Mouse (Mus musculus) stomach, embryonic 14.5 days (tissue): ENCODE data around the gene Ptpru. TPM values are rescaled to one million over a fixed set of nuclear protein-coding genes. Genes with fewer than 3 reads are reported as not detected.

Experiments
- ATAC-seq: fragments of 200-750 bp; cut with Nextera tagmentation; 2 replicates; pipeline ENCODE4 v1.8.0; 2017; ENCODE audit warnings: low read depth, moderate TSS enrichment; ENCODE audit not compliant: insufficient number of reproducible peaks, insufficient read depth, low FRiP score
- H3K27ac ChIP-seq: fragments of 300-500 bp; sonication (generic); 2 replicates; pipeline ENCODE4 v1.5.1; 2014; ENCODE audit warnings: mild to moderate bottlenecking, low read length, moderate library complexity, mixed read lengths
- H3K27me3 ChIP-seq: fragments of 300-500 bp; sonication (generic); 2 replicates; pipeline ENCODE4 v1.6.1; 2014; ENCODE audit warnings: low read length, control low read depth, mixed read lengths; ENCODE audit not compliant: control insufficient read depth, insufficient read depth
- H3K36me3 ChIP-seq: fragments of 300-500 bp; sonication (generic); 2 replicates; pipeline ENCODE4 v1.6.1; 2014; ENCODE audit warnings: mild to moderate bottlenecking, control low read depth, low read length, moderate library complexity, mixed read lengths; ENCODE audit not compliant: control insufficient read depth, insufficient read depth
- H3K4me1 ChIP-seq: fragments of 300-500 bp; sonication (generic); 2 replicates; pipeline ENCODE4 v1.6.1; 2014; ENCODE audit warnings: low read length, control low read depth, mixed read lengths; ENCODE audit not compliant: control insufficient read depth, insufficient read depth
- H3K4me2 ChIP-seq: fragments of 300-500 bp; sonication (generic); replicated peaks from 2 replicates; pipeline ENCODE4 v1.6.1; 2014; ENCODE audit warnings: low read depth, low read length, control low read depth
- H3K4me3 ChIP-seq: fragments of 300-500 bp; sonication (generic); 2 replicates; pipeline ENCODE4 v1.5.1; 2014; ENCODE audit warnings: low read depth, low read length, control low read depth
- H3K9ac ChIP-seq: fragments of 300-500 bp; sonication (generic); replicated peaks from 2 replicates; pipeline ENCODE4 v1.6.1; 2014; ENCODE audit warnings: low read depth, mild to moderate bottlenecking, control low read depth, low read length, moderate library complexity, mixed read lengths
- H3K9me3 ChIP-seq: fragments of 300-500 bp; sonication (generic); 2 replicates; pipeline ENCODE4 v1.6.1; 2016; ENCODE audit warnings: low read depth, low read length, control low read depth; ENCODE audit not compliant: control insufficient read depth
- WGBS: fragments of 180-500 bp; shearing (Covaris S2); extraction: QIAGEN DNeasy Blood & Tissue Kit; methylation state at CpG from one replicate; pipeline ENCODE4 v1.1.7; 2014; 5-methylcytosine and 5-hydroxymethylcytosine counted together
- polyA plus RNA-seq: library from polyadenylated mRNA; unstranded; fragments of >200 nt; fragmentation: Nextera tagmentation; extraction: Ambion mirVana; gene quantifications from 2 replicates; pipeline ENCODE4 v1.2.1, GENCODE M21; 2014

The Ptpru gene
- polyA plus RNA-seq: 16.1 and 18.0 TPM in 2 replicates

DNA sequence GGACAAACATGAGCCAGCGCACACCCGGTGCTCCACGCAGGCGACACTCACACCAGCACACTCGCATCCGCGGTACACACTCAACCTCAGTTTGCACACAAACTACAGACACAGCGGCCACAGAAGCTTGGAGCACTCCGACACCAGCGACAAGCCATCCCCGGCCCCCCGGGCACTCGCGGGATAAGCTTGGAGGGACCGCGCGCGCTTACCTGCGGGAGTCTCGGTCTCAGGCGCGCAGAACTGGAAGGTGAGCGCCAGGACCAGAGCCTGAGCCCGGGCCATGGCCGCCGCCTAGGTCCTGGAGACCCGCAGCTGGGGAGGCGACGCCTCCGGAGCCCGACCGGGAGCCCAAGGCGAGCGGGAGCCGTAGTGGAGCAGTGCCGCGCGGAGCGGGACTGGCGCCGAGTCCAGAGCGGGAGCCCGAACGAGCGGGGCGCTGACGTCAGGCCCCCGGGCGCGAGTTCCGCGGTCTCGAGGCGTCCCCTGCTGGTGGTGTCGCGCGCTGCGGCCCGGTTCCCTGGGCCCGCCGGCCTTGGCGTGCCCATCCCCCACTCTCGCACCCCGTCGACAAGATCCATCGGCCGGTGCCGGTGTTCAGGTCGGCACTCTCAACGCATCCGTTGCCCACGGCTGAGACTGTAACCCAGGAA lies at the start of gene Ptpru:
Gene Ptpru, minus strand, starts transcription at position 417 of the 653 bp plus-strand sequence.
- peak; percentile 79 for ATAC-seq
- H3K4me2 ChIP-seq: peak within 1 kb of the TSS; percentile 97
- under 1% methylated on average over 72 of the region's 72 CpGs for WGBS

DNA sequence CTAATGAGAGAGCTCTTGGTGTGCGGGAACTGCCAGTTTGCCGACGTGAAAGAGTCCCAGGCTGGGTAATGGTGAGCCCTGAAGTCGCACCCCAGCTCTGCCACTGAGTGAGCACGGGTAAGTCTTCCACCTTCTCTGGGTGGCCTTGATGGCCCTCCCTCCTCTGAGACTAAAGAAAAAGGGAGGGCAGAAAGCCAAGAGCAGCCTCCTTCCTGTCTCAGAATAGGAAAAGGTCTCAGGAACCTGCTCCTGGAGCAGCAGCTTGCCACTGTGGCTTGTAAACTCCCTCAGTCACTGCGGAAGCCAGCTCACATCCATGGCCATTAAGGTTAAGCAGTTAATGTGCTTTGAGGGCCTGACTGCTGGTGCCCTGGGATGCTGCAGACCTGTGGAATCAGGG lies 47.3 kb upstream of the Ptpru start:
- 78% methylated on average over 6 of the region's 6 CpGs for WGBS
- no peak for ATAC-seq

More for the DNA sequence above, at the start of gene Ptpru:
- H3K36me3 ChIP-seq: no peaks in the 10 kb centered on the region
- peak within 1 kb of the TSS; percentile 50 for H3K4me3 ChIP-seq
- H3K27ac ChIP-seq: 0 out of 2 replicates have a peak within 1 kb of the TSS, but pooled peaks have one; percentile 27
- no peaks in the 10 kb centered on the region for H3K9me3 ChIP-seq
- H3K4me1 ChIP-seq: 0 out of 2 replicates have a peak, but pooled peaks cover 4% of the 10 kb centered on the region
- peak within 1 kb of the TSS; percentile 70 for H3K9ac ChIP-seq
- 0 out of 2 replicates have a peak, but pooled peaks cover 4% of the 10 kb centered on the region for H3K27me3 ChIP-seq

DNA sequence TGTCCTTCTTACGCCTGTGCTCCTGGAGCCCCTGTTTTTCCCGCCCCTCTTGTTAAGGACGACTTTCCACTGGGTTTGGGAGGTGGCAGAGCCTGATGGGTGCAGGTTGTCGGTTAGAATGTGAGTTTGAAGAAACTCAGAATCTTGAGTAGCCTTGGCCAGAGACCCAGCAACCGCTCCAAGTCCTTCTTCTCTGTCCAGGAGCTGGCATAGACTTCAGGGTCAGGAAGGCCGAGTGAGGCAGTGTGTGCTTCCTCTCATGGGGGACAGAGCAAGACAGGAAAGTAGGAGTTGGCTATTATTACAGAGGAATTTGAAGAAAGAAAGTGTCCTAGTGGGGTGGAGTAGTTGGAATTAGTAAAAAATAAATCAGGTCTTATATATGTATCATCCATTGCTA lies 45.5 kb upstream of the Ptpru start:
- no peaks in the 10 kb centered on the region for H3K27me3 ChIP-seq
- peaks cover 14% of the 10 kb centered on the region; the same call in 1 of the 2 replicates for H3K4me1 ChIP-seq
- H3K27ac ChIP-seq: no peak overlapping the region
- 71% methylated on average over 6 of the region's 6 CpGs for WGBS
- H3K9me3 ChIP-seq: no peaks in the 10 kb centered on the region
- peaks cover 16% of the 10 kb centered on the region; the same call in 1 of the 2 replicates for H3K36me3 ChIP-seq
- ATAC-seq: no peak
- no peak overlapping the region for H3K4me2 ChIP-seq
- no peak overlapping the region for H3K4me3 ChIP-seq
- H3K9ac ChIP-seq: no peak overlapping the region

More for the DNA sequence above, 47.3 kb upstream of the Ptpru start:
- Histone ChIP-seq H3K4me2 (no peak overlapping the region), H3K9ac (no peak overlapping the region), H3K9me3 (no peaks in the 10 kb centered on the region), H3K4me1 (0 out of 2 replicates have a peak, but pooled peaks cover 4% of the 10 kb centered on the region), H3K36me3 (peaks cover 18% of the 10 kb centered on the region), H3K4me3 (no peak overlapping the region), H3K27ac (no peak overlapping the region), H3K27me3 (no peaks in the 10 kb centered on the region)

DNA sequence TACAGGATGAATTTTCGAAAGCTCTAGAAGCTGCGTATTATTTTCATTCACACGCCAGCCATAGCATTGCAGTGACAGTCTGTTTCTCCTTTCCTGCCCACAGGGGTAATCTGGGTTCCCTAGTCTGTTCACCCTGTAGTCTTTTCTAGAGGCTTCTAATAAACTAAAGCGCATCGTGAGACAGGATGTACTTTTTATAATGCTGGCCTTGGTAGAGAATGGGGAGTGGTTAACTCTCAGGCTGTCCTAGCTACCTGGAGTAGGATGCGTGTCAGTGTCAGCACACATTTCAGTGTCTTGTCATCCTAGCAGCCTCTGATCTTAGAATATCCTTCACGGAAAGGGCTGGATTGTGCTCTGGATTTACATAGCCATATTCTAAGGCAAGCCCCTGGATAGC lies 43.2 kb upstream of the Ptpru start:
- Histone ChIP-seq H3K9me3 (no peaks in the 10 kb centered on the region), H3K27me3 (no peaks in the 10 kb centered on the region), H3K9ac (no peak overlapping the region), H3K4me2 (no peak overlapping the region), H3K4me3 (no peak overlapping the region), H3K36me3 (peaks cover 13% of the 10 kb centered on the region; the same call in 1 of the 2 replicates), H3K27ac (no peak overlapping the region), H3K4me1 (peaks cover 25% of the 10 kb centered on the region)
- no peak for ATAC-seq
- 81% methylated on average over 7 of the region's 7 CpGs for WGBS

DNA sequence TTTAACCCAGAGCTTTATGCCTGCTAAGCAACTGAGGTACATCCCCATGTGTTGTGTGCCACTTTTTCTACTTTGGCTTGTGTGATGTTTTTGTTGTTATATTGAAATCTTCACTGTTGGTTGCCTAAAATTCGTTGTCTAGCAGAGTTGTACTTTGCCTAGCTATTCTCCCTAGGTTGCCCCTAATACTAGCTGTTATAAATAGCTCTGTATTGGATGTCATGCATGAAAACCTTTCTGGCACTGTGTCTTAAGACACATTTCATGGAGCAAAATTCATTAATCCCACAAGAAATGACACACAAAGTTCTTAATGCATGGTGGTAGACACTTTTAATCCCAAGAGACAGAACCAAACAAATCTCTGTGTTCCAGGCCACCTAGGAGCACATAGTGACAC lies 41.6 kb upstream of the Ptpru start:
- ATAC-seq: no peak
- Histone ChIP-seq H3K27me3 (no peaks in the 10 kb centered on the region), H3K27ac (no peak overlapping the region), H3K9me3 (no peaks in the 10 kb centered on the region), H3K4me3 (no peak overlapping the region), H3K36me3 (no peaks in the 10 kb centered on the region; the same call in 1 of the 2 replicates), H3K4me1 (peaks cover 36% of the 10 kb centered on the region), H3K4me2 (no peak overlapping the region), H3K9ac (no peak overlapping the region)
- WGBS: 78% methylated on average over 1 of the region's 1 CpGs

DNA sequence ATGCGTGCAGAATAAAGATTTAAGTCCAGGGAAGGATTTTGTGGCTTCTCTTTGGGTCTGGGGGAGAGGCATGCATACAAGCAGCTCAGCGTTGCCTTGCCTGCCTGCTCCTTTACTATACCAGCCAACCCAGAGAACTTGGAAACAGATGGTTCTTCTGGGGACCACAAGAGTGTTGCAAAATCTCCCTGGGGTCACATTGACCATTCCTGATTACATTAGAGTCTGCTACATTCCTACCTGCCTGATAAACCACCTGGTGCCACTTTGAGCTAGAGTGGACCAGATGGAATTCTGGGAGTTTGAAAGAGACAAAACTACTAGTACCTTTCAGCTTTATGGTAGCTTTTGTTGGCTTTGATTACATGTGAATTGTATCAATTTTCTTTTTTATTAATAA lies 38.7 kb upstream of the Ptpru start:
- WGBS: 57% methylated on average over 2 of the region's 2 CpGs
- H3K4me1 ChIP-seq: peaks cover 32% of the 10 kb centered on the region
- no peak for ATAC-seq
- no peak overlapping the region for H3K9ac ChIP-seq
- no peaks in the 10 kb centered on the region for H3K36me3 ChIP-seq
- H3K4me2 ChIP-seq: 0 out of 2 replicates have a peak overlapping the region, but pooled peaks have one; percentile 67
- no peaks in the 10 kb centered on the region for H3K27me3 ChIP-seq
- no peak overlapping the region for H3K27ac ChIP-seq
- no peak overlapping the region for H3K4me3 ChIP-seq
- no peaks in the 10 kb centered on the region for H3K9me3 ChIP-seq

DNA sequence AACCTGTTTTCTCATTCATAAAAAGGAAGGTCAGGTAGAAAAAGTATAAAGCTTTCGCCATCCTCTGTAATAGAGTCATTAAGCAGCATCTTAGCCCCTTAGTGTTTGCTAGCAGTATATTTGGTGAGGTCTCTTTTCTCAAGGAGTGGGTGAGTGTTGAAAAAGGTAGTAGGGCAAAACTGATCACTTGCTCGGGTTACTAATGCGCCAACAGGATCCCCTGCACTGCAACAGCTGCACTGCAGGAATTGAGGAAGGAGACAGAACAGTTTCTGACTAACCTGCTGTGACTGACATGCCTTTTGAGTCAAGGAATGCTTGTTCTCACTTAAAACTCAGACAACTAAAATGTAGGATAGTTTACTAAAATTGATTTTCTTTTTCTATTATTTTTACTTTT lies 37.2 kb upstream of the Ptpru start:
- Histone ChIP-seq H3K9ac (0 out of 2 replicates have a peak overlapping the region, but pooled peaks have one; percentile 99), H3K9me3 (no peaks in the 10 kb centered on the region), H3K27ac (no peak overlapping the region), H3K4me2 (peak overlapping the region; percentile 67), H3K36me3 (no peaks in the 10 kb centered on the region), H3K4me3 (peak overlapping the region; percentile 87), H3K4me1 (peaks cover 31% of the 10 kb centered on the region), H3K27me3 (no peaks in the 10 kb centered on the region)
- no peak for ATAC-seq
- WGBS: 33% methylated on average over 3 of the region's 3 CpGs

DNA sequence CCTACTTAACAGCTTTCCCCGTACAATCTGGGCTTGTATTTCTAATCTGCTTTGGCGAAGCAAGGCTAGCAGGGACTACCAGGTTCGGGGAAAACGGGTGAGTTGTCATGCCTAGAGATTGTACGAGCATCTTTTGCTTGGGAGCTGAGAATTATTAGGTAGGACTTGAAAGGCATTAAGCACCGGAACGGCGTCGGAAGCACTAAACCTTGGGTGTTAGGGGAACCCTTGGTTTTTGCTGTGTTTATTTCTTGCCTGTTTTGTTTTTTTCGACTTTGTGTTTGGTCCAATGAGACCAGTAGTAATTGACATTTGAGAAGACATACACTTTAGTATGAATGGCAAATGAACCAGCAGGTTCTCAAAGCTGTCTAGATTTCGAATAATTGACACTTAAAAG lies 36.5 kb upstream of the Ptpru start:
- Histone ChIP-seq H3K4me1 (peaks cover 25% of the 10 kb centered on the region), H3K27ac (peak overlapping the region; percentile 100), H3K27me3 (no peaks in the 10 kb centered on the region), H3K4me2 (peak overlapping the region; percentile 67), H3K4me3 (peak overlapping the region; percentile 87), H3K9ac (peak overlapping the region; percentile 99), H3K9me3 (no peaks in the 10 kb centered on the region), H3K36me3 (no peaks in the 10 kb centered on the region)
- 4% methylated on average over 11 of the region's 11 CpGs for WGBS
- ATAC-seq: no peak
